Mouse (Mus musculus) hindbrain, embryonic 11.5 days (tissue): ENCODE measurements at regions not wholly inside any gene's neighbourhood (a gene's known extent, or its start where the extent isn't known, plus 50 kb on each side); places are given as distances from the start of the nearest gene placed in this dataset.

Experiments
- ATAC-seq: fragments of 200-750 bp; cut with Nextera tagmentation; 2 replicates; pipeline ENCODE4 v1.8.0; 2017; ENCODE audit warnings: mild to moderate bottlenecking, moderate TSS enrichment, moderate library complexity; ENCODE audit not compliant: low FRiP score
- DNase-seq: peaks from one replicate; pipeline ENCODE4 v3.0.0-alpha.2; 2015; ENCODE audit warnings: low spot score
- H3K27ac ChIP-seq: fragments of 300-500 bp; sonication (generic); 2 replicates; pipeline ENCODE4 v1.5.1; 2014; ENCODE audit warnings: mild to moderate bottlenecking, low read depth, low read length
- H3K27me3 ChIP-seq: fragments of 300-500 bp; sonication (generic); 2 replicates; pipeline ENCODE4 v1.6.1; 2014; ENCODE audit warnings: mild to moderate bottlenecking, low read length, moderate library complexity, mixed read lengths; ENCODE audit not compliant: control insufficient read depth, insufficient read depth
- H3K36me3 ChIP-seq: fragments of 300-500 bp; sonication (generic); 2 replicates; pipeline ENCODE4 v1.6.1; 2014; ENCODE audit warnings: mild to moderate bottlenecking, low read length, moderate library complexity, mixed read lengths; ENCODE audit not compliant: control insufficient read depth, insufficient read depth
- H3K4me1 ChIP-seq: fragments of 300-500 bp; sonication (generic); replicated peaks from 2 replicates; pipeline ENCODE4 v1.6.1; 2014; ENCODE audit warnings: low read length, mixed read lengths; ENCODE audit not compliant: control insufficient read depth, insufficient read depth
- H3K4me2 ChIP-seq: fragments of 300-500 bp; sonication (generic); replicated peaks from 2 replicates; pipeline ENCODE4 v1.6.1; 2014; ENCODE audit warnings: mild to moderate bottlenecking, low read depth, low read length
- H3K4me3 ChIP-seq: fragments of 300-500 bp; sonication (generic); 2 replicates; pipeline ENCODE4 v1.5.1; 2014; ENCODE audit warnings: low read depth, low read length
- H3K9ac ChIP-seq: fragments of 300-500 bp; sonication (generic); 2 replicates; pipeline ENCODE4 v1.6.1; 2014; ENCODE audit warnings: low read depth, low read length
- H3K9me3 ChIP-seq: fragments of 300-500 bp; sonication (generic); 2 replicates; pipeline ENCODE4 v1.6.1; 2016; ENCODE audit warnings: low read length; ENCODE audit not compliant: control insufficient read depth
- WGBS: fragments of 180-500 bp; shearing (Covaris S2); extraction: QIAGEN DNeasy Blood & Tissue Kit; methylation state at CpG from one replicate; pipeline ENCODE4 v1.1.7; 2014; 5-methylcytosine and 5-hydroxymethylcytosine counted together

GRCm38 (mm10) chr12:43326714-43327334 is 883.3 kb downstream of the Dnajb9 start:
- Histone ChIP-seq H3K9ac (no peak overlapping the region), H3K4me1 (no peaks in the 10 kb centered on the region), H3K27me3 (no peaks in the 10 kb centered on the region), H3K36me3 (no peaks in the 10 kb centered on the region), H3K9me3 (no peaks in the 10 kb centered on the region), H3K4me3 (no peak overlapping the region), H3K27ac (no peak overlapping the region), H3K4me2 (no peak overlapping the region)
- no peak for ATAC-seq
- no peak for DNase-seq
- WGBS = 75% methylated on average over 1 of the region's 1 CpGs

- Histone ChIP-seq H3K4me2 (no peak overlapping the region), H3K36me3 (no peaks in the 10 kb centered on the region), H3K4me1 (no peaks in the 10 kb centered on the region), H3K9ac (no peak overlapping the region), H3K9me3 (no peaks in the 10 kb centered on the region), H3K4me3 (no peak overlapping the region), H3K27ac (no peak overlapping the region), H3K27me3 (no peaks in the 10 kb centered on the region)
- ATAC-seq (no peak), DNase-seq (no peak)
- 85% methylated on average over 3 of the region's 3 CpGs for WGBS
Observed at GRCm38 (mm10) chr12:43310293-43310692, 899.8 kb downstream of the Dnajb9 start.

- 85% methylated on average over 1 of the region's 1 CpGs for WGBS
- no peak overlapping the region for H3K4me2 ChIP-seq
- no peaks in the 10 kb centered on the region for H3K27me3 ChIP-seq
- H3K4me1 ChIP-seq = no peaks in the 10 kb centered on the region
- 0 out of 2 replicates have a peak, but pooled peaks have one; percentile 51 for ATAC-seq
- H3K9ac ChIP-seq = no peak overlapping the region
- H3K27ac ChIP-seq = no peak overlapping the region
- no peak overlapping the region for H3K4me3 ChIP-seq
- no peaks in the 10 kb centered on the region for H3K36me3 ChIP-seq
- no peak for DNase-seq
- no peaks in the 10 kb centered on the region for H3K9me3 ChIP-seq
Observed at GRCm38 (mm10) chr12:43306502-43307051, 903.5 kb downstream of the Dnajb9 start.

DNA sequence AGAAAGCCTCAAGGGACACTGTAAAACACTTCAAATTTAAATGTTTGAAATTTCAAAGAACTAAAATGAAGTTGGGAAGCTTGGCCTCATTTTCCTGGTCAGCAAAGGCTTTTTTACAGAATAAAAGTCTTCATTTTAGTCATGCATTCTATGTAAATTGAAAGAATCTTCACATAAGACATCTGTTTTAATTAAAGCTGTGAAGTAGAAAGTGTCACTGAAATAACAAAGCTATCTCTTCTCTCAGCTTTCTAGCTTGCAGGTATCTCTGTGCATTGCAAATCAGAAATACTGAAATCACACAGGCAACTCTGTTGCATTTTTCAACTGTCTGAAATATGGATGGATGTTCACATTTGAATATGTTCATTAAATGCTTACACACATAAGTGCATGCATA is 909.6 kb downstream of the Dnajb9 start:
- no peaks in the 10 kb centered on the region for H3K27me3 ChIP-seq
- ATAC-seq (no peak), DNase-seq (no peak)
- no peak overlapping the region for H3K9ac ChIP-seq
- H3K9me3 ChIP-seq = no peaks in the 10 kb centered on the region
- no peak overlapping the region for H3K4me2 ChIP-seq
- H3K27ac ChIP-seq = no peak overlapping the region
- no peaks in the 10 kb centered on the region for H3K4me1 ChIP-seq
- H3K4me3 ChIP-seq = no peak overlapping the region
- H3K36me3 ChIP-seq = no peaks in the 10 kb centered on the region

- no peak for ATAC-seq
- WGBS = 76% methylated on average over 4 of the region's 4 CpGs
- H3K27me3 ChIP-seq = no peaks in the 10 kb centered on the region
Observed at GRCm38 (mm10) chr12:43280442-43280841, 929.7 kb downstream of the Dnajb9 start.

GRCm38 (mm10) chr12:43265016-43265415 is 945.1 kb downstream of the Dnajb9 start:
- ATAC-seq (no peak), DNase-seq (no peak)
- Histone ChIP-seq H3K27me3 (no peaks in the 10 kb centered on the region), H3K27ac (no peak overlapping the region), H3K4me2 (no peak overlapping the region), H3K4me3 (no peak overlapping the region), H3K36me3 (no peaks in the 10 kb centered on the region), H3K4me1 (no peaks in the 10 kb centered on the region), H3K9me3 (no peaks in the 10 kb centered on the region), H3K9ac (no peak overlapping the region)
- 84% methylated on average over 1 of the region's 1 CpGs for WGBS

More at GRCm38 (mm10) chr12:43280442-43280841, 929.7 kb downstream of the Dnajb9 start:
- H3K36me3 ChIP-seq = no peaks in the 10 kb centered on the region
- no peak overlapping the region for H3K9ac ChIP-seq
- H3K4me1 ChIP-seq = no peaks in the 10 kb centered on the region
- H3K9me3 ChIP-seq = no peaks in the 10 kb centered on the region
- DNase-seq = no peak
- no peak overlapping the region for H3K4me3 ChIP-seq
- no peak overlapping the region for H3K27ac ChIP-seq
- H3K4me2 ChIP-seq = no peak overlapping the region

DNA sequence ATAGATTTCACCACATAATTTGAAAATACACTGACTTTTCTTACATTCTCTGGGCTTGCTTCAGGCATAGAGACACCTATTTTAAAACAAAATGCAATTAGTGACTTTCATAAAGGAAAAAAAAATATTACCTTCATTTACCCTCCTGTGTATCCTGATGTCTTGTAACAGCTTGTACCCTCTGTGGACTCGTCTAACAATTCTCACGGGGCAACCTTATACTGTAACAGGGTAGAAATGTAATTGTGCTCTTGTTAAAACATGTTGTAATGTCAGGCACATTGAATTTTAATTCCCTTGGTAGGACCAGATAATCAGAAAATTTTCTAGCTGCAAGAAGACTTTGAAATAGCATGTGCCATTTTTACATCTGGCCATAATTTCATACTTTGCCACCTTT is 946.3 kb downstream of the Dnajb9 start:
- DNase-seq (no peak), ATAC-seq (no peak)
- H3K27me3 ChIP-seq = no peaks in the 10 kb centered on the region
- 80% methylated on average over 2 of the region's 2 CpGs for WGBS
- H3K36me3 ChIP-seq = no peaks in the 10 kb centered on the region
- H3K4me1 ChIP-seq = no peaks in the 10 kb centered on the region
- H3K9ac ChIP-seq = no peak overlapping the region
- H3K27ac ChIP-seq = no peak overlapping the region
- no peak overlapping the region for H3K4me2 ChIP-seq
- H3K4me3 ChIP-seq = no peak overlapping the region
- no peaks in the 10 kb centered on the region for H3K9me3 ChIP-seq

- WGBS = 61% methylated on average over 1 of the region's 1 CpGs
- ATAC-seq (no peak), DNase-seq (no peak)
- H3K4me3 ChIP-seq = no peak overlapping the region
- H3K27ac ChIP-seq = no peak overlapping the region
- H3K36me3 ChIP-seq = no peaks in the 10 kb centered on the region
- no peaks in the 10 kb centered on the region for H3K9me3 ChIP-seq
- H3K9ac ChIP-seq = no peak overlapping the region
- no peak overlapping the region for H3K4me2 ChIP-seq
- no peaks in the 10 kb centered on the region for H3K27me3 ChIP-seq
- no peaks in the 10 kb centered on the region for H3K4me1 ChIP-seq
Observed at GRCm38 (mm10) chr12:43225950-43226349, 984.2 kb downstream of the Dnajb9 start.

DNA sequence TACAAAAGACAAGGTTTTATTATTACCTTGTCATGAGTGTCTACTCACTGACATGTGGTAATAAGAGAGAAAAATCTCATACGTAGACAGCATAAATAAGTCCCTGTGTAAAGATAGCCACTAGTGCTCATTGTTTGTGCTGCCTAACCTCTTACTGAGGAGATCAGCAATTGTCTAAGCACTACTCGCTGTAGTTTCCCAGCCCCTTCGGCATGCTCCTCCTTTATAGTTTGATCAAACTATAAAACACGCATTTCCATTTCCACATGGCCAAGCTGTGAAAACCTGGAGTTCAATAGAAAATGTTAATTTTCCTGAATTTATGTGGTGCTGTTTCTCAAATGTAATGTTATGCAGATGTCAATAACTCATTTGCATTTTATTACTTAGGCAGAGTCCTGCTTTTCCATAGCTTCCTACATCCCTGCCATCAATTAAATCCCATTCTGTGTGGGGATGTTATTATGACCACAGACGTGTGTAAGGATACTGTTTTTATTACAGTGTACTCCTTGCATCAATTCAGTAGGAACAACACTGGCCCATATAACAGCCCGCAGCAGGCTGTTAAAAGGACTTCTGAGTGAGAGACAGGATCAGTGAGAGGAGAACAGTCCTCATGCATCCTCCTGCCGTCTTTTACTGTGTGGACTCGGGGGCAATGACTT is 986.2 kb downstream of the Dnajb9 start:
- 77% methylated on average over 8 of the region's 8 CpGs for WGBS
- no peak overlapping the region for H3K4me2 ChIP-seq
- peak; percentile 30; the same call in 1 of the 2 replicates for ATAC-seq

More for the DNA sequence above, 986.2 kb downstream of the Dnajb9 start:
- Histone ChIP-seq H3K27ac (no peak overlapping the region), H3K4me3 (no peak overlapping the region), H3K9me3 (no peaks in the 10 kb centered on the region), H3K4me1 (no peaks in the 10 kb centered on the region), H3K9ac (no peak overlapping the region), H3K27me3 (no peaks in the 10 kb centered on the region), H3K36me3 (no peaks in the 10 kb centered on the region)
- DNase-seq = no peak
